Mouse (Mus musculus) limb, embryonic 14.5 days (tissue): ENCODE measurements around the gene Shmt2. TPM values are rescaled to one million over a fixed set of nuclear protein-coding genes. Genes with fewer than 3 reads are reported as not detected.

Experiments
- ATAC-seq: fragments of 200-750 bp; cut with Nextera tagmentation; 2 replicates; pipeline ENCODE4 v1.8.0; 2017; ENCODE audit warnings: low read depth, moderate number of reproducible peaks, moderate TSS enrichment; ENCODE audit not compliant: low FRiP score
- DNase-seq: peaks from one replicate; pipeline ENCODE4 v3.0.0-alpha.2; 2015; ENCODE audit warnings: low spot score
- H3K27ac ChIP-seq: fragments of 300-500 bp; sonication (generic); replicated peaks from 2 replicates; pipeline ENCODE4 v1.5.1; 2014; ENCODE audit warnings: low read depth, mild to moderate bottlenecking, low read length, moderate library complexity, mixed read lengths
- H3K27me3 ChIP-seq: fragments of 300-500 bp; sonication (generic); 2 replicates; pipeline ENCODE4 v1.6.1; 2014; ENCODE audit warnings: low read length, mixed read lengths; ENCODE audit not compliant: control insufficient read depth, insufficient read depth
- H3K36me3 ChIP-seq: fragments of 300-500 bp; sonication (generic); 2 replicates; pipeline ENCODE4 v1.6.1; 2014; ENCODE audit warnings: mild to moderate bottlenecking, low read length, moderate library complexity, mixed read lengths; ENCODE audit not compliant: control insufficient read depth, insufficient read depth
- H3K4me1 ChIP-seq: fragments of 300-500 bp; sonication (generic); 2 replicates; pipeline ENCODE4 v1.6.1; 2014; ENCODE audit warnings: antibody characterized with exemption, low read length, mixed read lengths; ENCODE audit not compliant: control insufficient read depth, insufficient read depth
- H3K4me2 ChIP-seq: fragments of 300-500 bp; sonication (generic); replicated peaks from 2 replicates; pipeline ENCODE4 v1.6.1; 2014; ENCODE audit warnings: low read depth, mild to moderate bottlenecking, low read length, moderate library complexity; ENCODE audit not compliant: severe bottlenecking
- H3K4me3 ChIP-seq: fragments of 300-500 bp; sonication (generic); replicated peaks from 2 replicates; pipeline ENCODE4 v1.5.1; 2014; ENCODE audit warnings: low read length
- H3K9ac ChIP-seq: fragments of 300-500 bp; sonication (generic); 2 replicates; pipeline ENCODE4 v1.6.1; 2014; ENCODE audit warnings: mild to moderate bottlenecking, low read depth, low read length, moderate library complexity; ENCODE audit not compliant: severe bottlenecking
- H3K9me3 ChIP-seq: fragments of 300-500 bp; sonication (generic); 2 replicates; pipeline ENCODE4 v1.6.1; 2016; ENCODE audit warnings: low read length; ENCODE audit not compliant: control insufficient read depth
- POLR2A ChIP-seq: fragments of 200-500 bp; IDR thresholded peaks from 2 replicates; pipeline ENCODE4 v1.8.0; 2012; ENCODE audit warnings: inconsistent platforms, mild to moderate bottlenecking, moderate library complexity, borderline replicate concordance; ENCODE audit not compliant: insufficient read depth, insufficient read length; ENCODE audit errors: extremely low read depth
- WGBS: fragments of 180-500 bp; shearing (Covaris S2); extraction: QIAGEN DNeasy Blood & Tissue Kit; methylation state at CpG from one replicate; pipeline ENCODE4 v1.1.7; 2014; 5-methylcytosine and 5-hydroxymethylcytosine counted together
- polyA plus RNA-seq, 2 experiments: library from polyadenylated mRNA; depleted of rRNA in 1 of 2; stranded (reverse) in 1 of 2; unstranded in 1 of 2; fragments of >200 nt; fragmentation: Nextera tagmentation in 1 of 2; extraction: Ambion mirVana in 1 of 2; gene quantifications; 2 replicates each; pipeline versions ENCODE4 v1.2.1 to v1.2.3; 2012 to 2014

Gene Shmt2
- polyA plus RNA-seq, 2 experiments = 89.4 to 146 TPM

DNA sequence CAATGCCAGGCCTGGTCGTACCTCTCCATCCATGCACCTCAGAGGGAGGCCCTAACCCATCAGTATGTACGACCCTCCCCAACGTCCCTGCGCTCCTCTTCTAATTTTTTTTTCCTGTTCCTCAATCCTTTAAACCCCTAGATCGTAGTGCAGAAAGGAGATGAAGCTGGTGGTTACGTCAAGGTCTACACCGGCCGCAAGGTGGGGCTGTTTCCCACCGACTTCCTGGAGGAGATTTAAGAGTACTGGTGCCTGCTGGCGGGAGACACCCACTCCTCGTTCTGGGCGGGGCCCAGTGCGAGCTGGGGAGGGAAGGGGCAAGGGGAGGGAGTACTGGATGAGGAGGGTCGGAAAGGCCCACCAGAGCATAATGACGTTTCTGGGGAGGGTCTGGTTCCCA lies 14.0 kb downstream of the Shmt2 start:
- ATAC-seq (no peak), DNase-seq (peak; percentile 62)
- Histone ChIP-seq H3K4me1 (peaks cover 30% of the 10 kb centered on the region), H3K4me2 (peak overlapping the region; percentile 71; the same call in 1 of the 2 replicates), H3K9ac (no peak overlapping the region), H3K4me3 (peak overlapping the region; percentile 33; the same call in 1 of the 2 replicates), H3K9me3 (no peaks in the 10 kb centered on the region), H3K27me3 (peaks cover 36% of the 10 kb centered on the region), H3K27ac (no peak overlapping the region), H3K36me3 (peaks cover 3% of the 10 kb centered on the region; the same call in 1 of the 2 replicates)
- WGBS = 4% methylated on average over 15 of the region's 15 CpGs
- no peak for TF ChIP-seq POLR2A

DNA sequence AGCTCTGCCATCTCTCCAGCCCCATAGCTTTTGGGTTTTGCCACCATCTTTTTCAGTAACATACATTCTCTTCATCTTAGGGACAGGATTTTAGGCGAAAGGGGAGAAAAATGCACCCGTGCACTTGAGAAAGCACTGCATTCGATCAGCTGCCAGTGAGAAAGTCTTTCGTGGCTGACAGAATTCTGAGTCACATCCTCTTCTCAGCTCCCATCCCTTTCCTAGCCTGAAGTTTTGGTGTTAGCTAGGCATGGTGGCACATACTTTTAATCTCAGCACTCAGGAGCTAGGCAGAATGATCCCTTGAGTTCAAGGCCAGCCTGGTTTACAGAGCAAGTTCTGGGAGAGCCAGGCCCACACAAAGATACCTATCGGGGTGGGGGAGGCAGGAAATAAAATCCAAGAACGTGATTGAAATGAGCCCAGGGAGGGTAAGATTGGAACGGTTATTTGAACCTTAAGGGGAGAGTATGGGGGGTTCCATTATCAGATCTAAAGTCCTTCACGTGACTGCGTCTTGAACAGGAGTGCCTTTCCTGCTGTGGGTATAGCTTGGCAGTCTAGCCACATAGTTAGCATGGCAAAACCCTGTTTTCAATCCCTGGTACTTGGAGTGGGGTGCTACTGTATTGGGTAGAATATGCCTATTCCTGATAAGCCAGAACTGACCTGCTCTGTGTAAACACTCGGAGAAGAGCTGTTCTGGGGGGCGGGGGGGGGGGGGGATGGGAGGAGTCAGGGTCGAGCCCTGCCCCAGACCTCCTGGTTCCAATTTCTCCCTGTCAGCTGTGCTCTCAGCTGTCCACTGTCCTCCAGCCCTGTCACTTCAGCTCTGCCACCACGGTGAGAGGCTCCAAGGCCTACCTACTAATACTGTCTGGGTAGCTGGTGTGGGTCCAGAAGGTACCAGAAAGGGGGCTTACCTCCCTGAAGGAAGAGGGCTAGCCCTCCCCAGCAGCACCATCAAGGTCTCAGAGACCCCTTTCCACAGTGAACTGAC lies 21.1 kb downstream of the Shmt2 start, which contains the start of gene Stac3:
Gene Stac3 (plus strand): TSS at position 793 of the 1,000 bp plus-strand sequence.
- H3K9me3 ChIP-seq = no peaks in the 10 kb centered on the region
- ATAC-seq (peak; percentile 64), DNase-seq (no peak)
- no peak within 1 kb of the TSS for H3K9ac ChIP-seq
- no peak for TF ChIP-seq POLR2A
- H3K4me2 ChIP-seq = no peak within 1 kb of the TSS
- no peaks in the 10 kb centered on the region for H3K27me3 ChIP-seq
- 66% methylated on average over 13 of the region's 13 CpGs for WGBS
- no peak within 1 kb of the TSS for H3K27ac ChIP-seq
- H3K36me3 ChIP-seq = peaks cover 38% of the 10 kb centered on the region
- H3K4me1 ChIP-seq = no peaks in the 10 kb centered on the region
- no peak within 1 kb of the TSS for H3K4me3 ChIP-seq

DNA sequence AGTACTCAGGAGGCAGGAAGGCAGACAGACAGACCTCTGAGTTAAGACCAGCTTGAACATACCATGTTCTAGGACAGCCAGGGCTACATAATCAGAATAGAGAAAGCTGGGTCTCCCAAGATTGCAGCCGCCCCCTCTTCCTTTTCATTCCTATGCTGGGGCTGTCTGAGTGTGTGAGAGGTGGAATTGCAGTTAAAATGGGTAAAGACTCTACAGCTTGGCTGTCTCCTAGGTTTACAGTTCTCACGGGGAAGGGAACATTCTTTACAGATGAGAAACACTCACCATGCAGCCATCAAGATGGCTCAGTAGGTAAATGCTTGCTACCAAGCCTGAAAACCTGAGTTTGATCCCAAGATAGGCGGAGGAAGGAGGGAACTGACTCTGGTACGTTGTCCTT lies 22.2 kb downstream of the Shmt2 start:
- no peak overlapping the region for H3K27ac ChIP-seq
- H3K4me1 ChIP-seq = no peaks in the 10 kb centered on the region
- no peaks in the 10 kb centered on the region for H3K27me3 ChIP-seq
- no peak for ATAC-seq
- H3K4me3 ChIP-seq = no peak overlapping the region
- no peak overlapping the region for H3K4me2 ChIP-seq
- peaks cover 48% of the 10 kb centered on the region for H3K36me3 ChIP-seq
- no peak overlapping the region for H3K9ac ChIP-seq
- no peak for TF ChIP-seq POLR2A
- DNase-seq = no peak
- 83% methylated on average over 4 of the region's 4 CpGs for WGBS
- H3K9me3 ChIP-seq = no peaks in the 10 kb centered on the region

DNA sequence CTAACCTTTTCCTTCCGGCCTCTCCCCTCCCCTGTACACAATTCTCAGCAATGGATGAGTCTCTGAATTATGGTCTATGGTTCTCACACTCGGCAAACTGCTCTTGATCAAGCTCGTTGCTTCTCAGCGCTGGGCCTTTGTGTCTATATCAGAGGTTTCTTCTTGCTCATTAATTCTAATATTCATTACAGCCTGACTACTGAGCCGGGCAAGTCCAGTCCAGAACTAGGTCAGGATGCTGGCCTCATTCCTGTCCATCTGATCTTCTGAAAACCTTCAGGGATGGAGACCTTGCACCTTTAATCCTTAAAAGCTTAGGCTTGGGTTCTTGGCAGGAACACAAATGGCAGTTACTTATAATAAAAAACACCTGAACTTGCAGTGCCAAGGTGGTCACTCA lies 22.7 kb downstream of the Shmt2 start:
- no peak overlapping the region for H3K4me2 ChIP-seq
- no peaks in the 10 kb centered on the region for H3K27me3 ChIP-seq
- no peak overlapping the region for H3K9ac ChIP-seq
- peaks cover 53% of the 10 kb centered on the region for H3K36me3 ChIP-seq
- no peak for ATAC-seq
- no peak overlapping the region for H3K4me3 ChIP-seq
- no peak for DNase-seq
- no peak for TF ChIP-seq POLR2A
- H3K4me1 ChIP-seq = no peaks in the 10 kb centered on the region
- no peaks in the 10 kb centered on the region for H3K9me3 ChIP-seq
- 75% methylated on average over 5 of the region's 5 CpGs for WGBS
- no peak overlapping the region for H3K27ac ChIP-seq

DNA sequence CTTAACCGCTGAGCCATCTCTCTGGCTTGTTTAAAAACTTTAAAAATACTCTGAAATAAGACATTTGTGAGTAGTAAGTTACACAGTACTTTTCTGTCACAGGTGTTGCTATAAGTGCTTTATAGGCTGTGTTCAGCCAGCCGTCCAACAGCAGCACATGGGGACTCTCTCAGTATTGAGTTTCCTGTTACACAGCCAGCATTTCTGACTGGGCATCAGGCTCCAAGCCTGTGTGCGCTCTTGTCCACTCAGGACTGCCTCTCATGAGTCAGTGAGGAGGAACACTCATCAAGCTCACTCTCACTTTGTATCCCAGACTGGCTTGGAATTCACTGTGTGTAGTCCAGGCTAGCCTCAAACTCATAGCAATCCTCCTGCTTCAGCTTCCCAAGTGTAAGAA lies 26.1 kb downstream of the Shmt2 start:
- 83% methylated on average over 3 of the region's 3 CpGs for WGBS
- no peak overlapping the region for H3K9ac ChIP-seq

More for the DNA sequence above, 26.1 kb downstream of the Shmt2 start:
- Histone ChIP-seq H3K36me3 (peaks cover 83% of the 10 kb centered on the region), H3K27me3 (no peaks in the 10 kb centered on the region), H3K27ac (no peak overlapping the region), H3K4me2 (no peak overlapping the region), H3K9me3 (no peaks in the 10 kb centered on the region), H3K4me3 (no peak overlapping the region), H3K4me1 (no peaks in the 10 kb centered on the region)
- DNase-seq (no peak), ATAC-seq (no peak)
- TF ChIP-seq POLR2A = no peak
